Mouse (Mus musculus): ENCODE results near the gene Rpp21.

The Rpp21 gene

GRCm38 (mm10) chr17:36233572-36233971 lies 24.3 kb downstream of the Rpp21 start:
- no peak for DNase-seq

- DNase-seq = no peak
Measured at GRCm38 (mm10) chr17:36231318-36231717, 26.6 kb downstream of the Rpp21 start.

- DNase-seq = no peak
Measured at GRCm38 (mm10) chr17:36229046-36229445, 28.8 kb downstream of the Rpp21 start.

GRCm38 (mm10) chr17:36226921-36227320 lies 30.9 kb downstream of the Rpp21 start:
- DNase-seq = no peak

- DNase-seq = no peak
Measured at GRCm38 (mm10) chr17:36225231-36225824, 32.5 kb downstream of the Rpp21 start.

GRCm38 (mm10) chr17:36224451-36224850 lies 33.4 kb downstream of the Rpp21 start:
- no peak for DNase-seq

GRCm38 (mm10) chr17:36218594-36219155 lies 39.2 kb downstream of the Rpp21 start:
- DNase-seq = no peak

- no peak for DNase-seq
Measured at GRCm38 (mm10) chr17:36215586-36215985, 42.3 kb downstream of the Rpp21 start.

GRCm38 (mm10) chr17:36206846-36207245 lies 51.0 kb downstream of the Rpp21 start:
- DNase-seq = no peak

GRCm38 (mm10) chr17:36205862-36206261 lies 52.0 kb downstream of the Rpp21 start:
- DNase-seq = no peak
